Mouse (Mus musculus): ENCODE measurements at regions not wholly inside any gene's neighbourhood (a gene's known extent, or its start where the extent isn't known, plus 50 kb on each side); places are given as distances from the start of the nearest gene placed in this dataset.
A peak's percentile ranks its signal among the peaks of the same experiment; 100 is the strongest.

DNA sequence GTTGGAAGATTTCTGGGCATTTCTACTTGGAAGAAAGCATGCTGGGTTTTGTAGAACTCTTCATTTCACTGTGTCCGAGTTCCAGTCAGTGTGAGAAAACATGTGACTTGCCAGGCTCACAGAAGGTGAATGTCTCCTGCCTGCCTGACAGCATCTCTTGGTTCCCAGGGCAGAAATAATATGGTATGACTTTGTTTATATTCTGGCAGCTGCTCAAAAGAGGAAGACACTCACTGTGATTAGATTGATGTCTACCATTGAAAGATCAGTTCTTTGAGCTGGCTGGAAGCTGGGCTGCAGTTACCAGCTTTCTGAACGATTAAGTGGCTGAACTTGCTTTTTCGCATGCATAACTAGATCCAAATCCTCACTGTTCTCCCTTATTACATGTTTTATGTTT, 1199.4 kb downstream of the Slc22a22 start:
- peak overlapping the region; percentile 77 for H3K27ac ChIP-seq (replicated peaks)
- 20% methylated on average over 3 of the region's 3 CpGs for WGBS
- ATAC-seq (ENCODE audit: low read depth): peak; percentile 90

GRCm38 (mm10) chr15:56248731-56249130, 1228.7 kb downstream of the Slc22a22 start:
- 70% methylated on average over 1 of the region's 1 CpGs for WGBS
- Histone ChIP-seq H3K4me3 (no peak overlapping the region), H3K4me1 (replicated peaks) (no peaks in the 10 kb centered on the region), H3K9me3 (no peaks in the 10 kb centered on the region), H3K27me3 (no peaks in the 10 kb centered on the region), H3K36me3 (no peaks in the 10 kb centered on the region), H3K9ac (no peak overlapping the region), H3K27ac (replicated peaks) (no peak overlapping the region), H3K4me2 (no peak overlapping the region)
- no peak for ATAC-seq (ENCODE audit: low read depth)

More for the DNA sequence above, 1199.4 kb downstream of the Slc22a22 start:
- Histone ChIP-seq H3K4me2 (peak overlapping the region; percentile 15; the same call in 1 of the 2 replicates), H3K4me3 (no peak overlapping the region), H3K9ac (no peak overlapping the region), H3K9me3 (no peaks in the 10 kb centered on the region), H3K4me1 (replicated peaks) (peaks cover 19% of the 10 kb centered on the region), H3K27me3 (no peaks in the 10 kb centered on the region), H3K36me3 (no peaks in the 10 kb centered on the region)

- H3K9me3 ChIP-seq: no peaks in the 10 kb centered on the region
- H3K9ac ChIP-seq: no peak overlapping the region
- no peak overlapping the region for H3K27ac ChIP-seq (replicated peaks)
- no peaks in the 10 kb centered on the region for H3K36me3 ChIP-seq
- WGBS: 81% methylated on average over 8 of the region's 9 CpGs
- no peak overlapping the region for H3K4me2 ChIP-seq
- H3K4me3 ChIP-seq: no peak overlapping the region
- no peaks in the 10 kb centered on the region for H3K27me3 ChIP-seq
- ATAC-seq (ENCODE audit: low read depth): no peak
- H3K4me1 ChIP-seq (replicated peaks): no peaks in the 10 kb centered on the region
Observed at GRCm38 (mm10) chr15:56244004-56244735, 1233.3 kb downstream of the Slc22a22 start.

DNA sequence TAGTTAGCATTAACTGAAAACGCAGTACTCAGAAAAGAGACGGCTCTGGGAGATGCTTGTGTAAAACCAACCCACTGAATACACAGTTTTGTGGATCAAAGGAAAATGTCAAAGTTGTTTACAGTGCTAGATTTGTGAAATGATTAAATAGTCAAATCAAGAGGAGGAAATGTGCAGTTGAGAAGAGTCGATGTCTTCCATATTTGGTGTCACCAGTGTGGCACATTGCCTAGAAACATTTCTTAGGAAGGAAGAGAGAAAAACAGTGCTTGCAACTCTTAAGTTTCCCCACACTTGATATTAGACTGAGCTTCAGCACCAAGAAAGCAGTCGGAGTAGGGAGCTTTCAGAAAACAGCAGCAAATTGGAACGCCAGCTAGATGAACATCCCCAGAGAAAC, 1274.9 kb downstream of the Slc22a22 start:
- ATAC-seq (ENCODE audit: low read depth): no peak
- 0 out of 2 replicates have a peak, but pooled peaks cover 3% of the 10 kb centered on the region for H3K4me1 ChIP-seq (replicated peaks)
- H3K36me3 ChIP-seq: no peaks in the 10 kb centered on the region
- no peak overlapping the region for H3K27ac ChIP-seq (replicated peaks)
- H3K27me3 ChIP-seq: no peaks in the 10 kb centered on the region
- no peak overlapping the region for H3K9ac ChIP-seq
- H3K4me3 ChIP-seq: no peak overlapping the region
- H3K4me2 ChIP-seq: no peak overlapping the region
- H3K9me3 ChIP-seq: no peaks in the 10 kb centered on the region
- 91% methylated on average over 5 of the region's 5 CpGs for WGBS

- no peak for ATAC-seq (ENCODE audit: low read depth)
- Histone ChIP-seq H3K27me3 (no peaks in the 10 kb centered on the region), H3K36me3 (no peaks in the 10 kb centered on the region), H3K4me2 (no peak overlapping the region), H3K9ac (no peak overlapping the region), H3K9me3 (no peaks in the 10 kb centered on the region), H3K27ac (replicated peaks) (no peak overlapping the region), H3K4me1 (replicated peaks) (0 out of 2 replicates have a peak, but pooled peaks cover 5% of the 10 kb centered on the region), H3K4me3 (no peak overlapping the region)
- 52% methylated on average over 2 of the region's 2 CpGs for WGBS
Observed at GRCm38 (mm10) chr15:56199336-56199735, 1278.1 kb downstream of the Slc22a22 start.

GRCm38 (mm10) chr15:56197425-56198201, 1279.8 kb downstream of the Slc22a22 start:
- 0 out of 2 replicates have a peak, but pooled peaks cover 5% of the 10 kb centered on the region for H3K4me1 ChIP-seq (replicated peaks)
- no peak overlapping the region for H3K4me3 ChIP-seq
- H3K27ac ChIP-seq (replicated peaks): no peak overlapping the region
- H3K9ac ChIP-seq: no peak overlapping the region
- H3K27me3 ChIP-seq: no peaks in the 10 kb centered on the region
- no peaks in the 10 kb centered on the region for H3K36me3 ChIP-seq
- no peak for ATAC-seq (ENCODE audit: low read depth)
- WGBS: 74% methylated on average over 1 of the region's 1 CpGs
- H3K4me2 ChIP-seq: no peak overlapping the region
- no peaks in the 10 kb centered on the region for H3K9me3 ChIP-seq

DNA sequence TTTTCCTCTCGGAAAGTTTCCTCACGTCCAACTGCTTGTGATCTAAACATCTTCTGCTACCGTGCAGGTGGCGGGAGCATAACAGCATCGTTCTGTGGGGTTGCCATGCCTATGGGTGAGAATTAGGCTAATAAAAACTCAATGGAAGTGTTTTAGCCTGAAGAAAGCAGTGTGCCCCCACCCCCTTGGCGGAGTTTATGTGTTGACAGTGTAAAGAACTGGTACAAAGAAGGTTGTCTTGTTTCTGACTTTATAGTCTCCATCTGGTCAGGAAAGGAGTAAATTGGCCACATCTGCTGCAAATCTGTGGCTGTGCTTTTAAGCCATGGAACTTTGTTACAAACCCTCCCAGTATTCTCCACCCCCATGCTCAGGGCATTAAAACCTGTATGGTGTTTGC, 1311.2 kb downstream of the Slc22a22 start:
- Histone ChIP-seq H3K36me3 (no peaks in the 10 kb centered on the region), H3K9me3 (no peaks in the 10 kb centered on the region), H3K4me1 (replicated peaks) (peaks cover 16% of the 10 kb centered on the region; the same call in 1 of the 2 replicates), H3K9ac (no peak overlapping the region), H3K27ac (replicated peaks) (no peak overlapping the region), H3K4me3 (no peak overlapping the region), H3K27me3 (no peaks in the 10 kb centered on the region), H3K4me2 (no peak overlapping the region)
- no peak for ATAC-seq (ENCODE audit: low read depth)
- WGBS: 23% methylated on average over 6 of the region's 6 CpGs

DNA sequence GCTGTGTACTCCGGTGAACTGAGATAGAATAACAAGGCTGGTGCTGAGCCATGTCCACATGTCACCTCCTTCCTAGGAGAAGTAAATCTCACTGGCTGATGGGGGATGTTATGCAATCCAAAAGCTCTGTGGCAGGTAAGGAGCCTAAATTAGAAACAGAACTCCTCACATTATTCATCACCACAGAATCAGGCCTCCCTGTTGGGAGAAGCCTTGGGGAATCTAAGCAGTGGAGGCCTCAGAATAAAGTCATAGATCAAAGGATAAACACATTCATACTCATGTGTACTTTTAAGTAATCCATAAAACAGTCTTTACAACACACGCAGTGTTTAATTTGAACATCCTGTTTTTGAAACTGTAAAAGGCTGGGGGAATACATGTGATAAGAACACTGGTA, 1318.7 kb downstream of the Slc22a22 start:
- Histone ChIP-seq H3K9ac (no peak overlapping the region), H3K4me3 (no peak overlapping the region), H3K27ac (replicated peaks) (no peak overlapping the region), H3K27me3 (no peaks in the 10 kb centered on the region), H3K4me1 (replicated peaks) (no peaks in the 10 kb centered on the region), H3K4me2 (no peak overlapping the region), H3K36me3 (no peaks in the 10 kb centered on the region), H3K9me3 (0 out of 2 replicates have a peak, but pooled peaks cover 10% of the 10 kb centered on the region)
- no peak for ATAC-seq (ENCODE audit: low read depth)
- WGBS: 78% methylated on average over 2 of the region's 2 CpGs

- Histone ChIP-seq H3K9ac (no peak overlapping the region), H3K4me2 (no peak overlapping the region), H3K4me3 (no peak overlapping the region), H3K36me3 (no peaks in the 10 kb centered on the region), H3K9me3 (no peaks in the 10 kb centered on the region), H3K27me3 (no peaks in the 10 kb centered on the region), H3K27ac (replicated peaks) (no peak overlapping the region), H3K4me1 (replicated peaks) (no peaks in the 10 kb centered on the region)
- 91% methylated on average over 3 of the region's 3 CpGs for WGBS
- no peak for ATAC-seq (ENCODE audit: low read depth)
Observed at GRCm38 (mm10) chr15:56139451-56139850, 1338.0 kb downstream of the Slc22a22 start.

DNA sequence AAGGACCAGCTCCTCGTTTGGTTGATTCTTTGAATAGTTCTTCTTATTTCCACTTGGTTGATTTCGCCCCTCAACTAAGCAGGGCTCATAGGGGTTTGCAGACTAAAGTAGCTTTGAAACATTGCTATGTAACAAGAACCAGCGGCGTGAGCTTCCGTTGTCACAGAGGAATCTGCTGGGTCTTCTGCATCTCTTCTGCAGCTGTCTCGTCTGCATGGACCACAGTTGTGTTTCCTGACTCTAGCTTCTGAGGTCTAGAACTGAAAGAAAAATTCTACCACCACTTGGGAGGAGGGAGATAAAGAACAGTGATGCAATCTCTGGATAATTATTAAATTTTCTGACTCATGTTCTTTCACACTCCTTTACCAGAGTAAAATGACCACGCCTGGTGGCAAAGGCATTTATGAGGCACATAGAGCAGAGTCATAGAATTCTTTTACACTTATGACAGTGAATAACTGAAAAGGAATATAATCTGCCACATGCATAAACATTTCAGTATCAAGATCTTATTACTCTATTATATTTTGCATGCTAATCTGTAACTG, 1340.9 kb downstream of the Slc22a22 start:
- no peak overlapping the region for H3K27ac ChIP-seq (replicated peaks)
- 78% methylated on average over 7 of the region's 7 CpGs for WGBS

GRCm38 (mm10) chr15:56128029-56128428, 1349.4 kb downstream of the Slc22a22 start:
- Histone ChIP-seq H3K4me1 (replicated peaks) (no peaks in the 10 kb centered on the region), H3K36me3 (no peaks in the 10 kb centered on the region), H3K9me3 (no peaks in the 10 kb centered on the region), H3K9ac (no peak overlapping the region), H3K27ac (replicated peaks) (no peak overlapping the region), H3K4me3 (no peak overlapping the region), H3K4me2 (no peak overlapping the region), H3K27me3 (no peaks in the 10 kb centered on the region)
- WGBS: 80% methylated on average over 1 of the region's 1 CpGs
- ATAC-seq (ENCODE audit: low read depth): no peak

More for the DNA sequence above, 1340.9 kb downstream of the Slc22a22 start:
- H3K4me3 ChIP-seq: no peak overlapping the region
- no peak for ATAC-seq (ENCODE audit: low read depth)
- no peaks in the 10 kb centered on the region for H3K4me1 ChIP-seq (replicated peaks)
- no peak overlapping the region for H3K9ac ChIP-seq
- H3K9me3 ChIP-seq: no peaks in the 10 kb centered on the region
- no peaks in the 10 kb centered on the region for H3K27me3 ChIP-seq
- no peak overlapping the region for H3K4me2 ChIP-seq
- no peaks in the 10 kb centered on the region for H3K36me3 ChIP-seq

DNA sequence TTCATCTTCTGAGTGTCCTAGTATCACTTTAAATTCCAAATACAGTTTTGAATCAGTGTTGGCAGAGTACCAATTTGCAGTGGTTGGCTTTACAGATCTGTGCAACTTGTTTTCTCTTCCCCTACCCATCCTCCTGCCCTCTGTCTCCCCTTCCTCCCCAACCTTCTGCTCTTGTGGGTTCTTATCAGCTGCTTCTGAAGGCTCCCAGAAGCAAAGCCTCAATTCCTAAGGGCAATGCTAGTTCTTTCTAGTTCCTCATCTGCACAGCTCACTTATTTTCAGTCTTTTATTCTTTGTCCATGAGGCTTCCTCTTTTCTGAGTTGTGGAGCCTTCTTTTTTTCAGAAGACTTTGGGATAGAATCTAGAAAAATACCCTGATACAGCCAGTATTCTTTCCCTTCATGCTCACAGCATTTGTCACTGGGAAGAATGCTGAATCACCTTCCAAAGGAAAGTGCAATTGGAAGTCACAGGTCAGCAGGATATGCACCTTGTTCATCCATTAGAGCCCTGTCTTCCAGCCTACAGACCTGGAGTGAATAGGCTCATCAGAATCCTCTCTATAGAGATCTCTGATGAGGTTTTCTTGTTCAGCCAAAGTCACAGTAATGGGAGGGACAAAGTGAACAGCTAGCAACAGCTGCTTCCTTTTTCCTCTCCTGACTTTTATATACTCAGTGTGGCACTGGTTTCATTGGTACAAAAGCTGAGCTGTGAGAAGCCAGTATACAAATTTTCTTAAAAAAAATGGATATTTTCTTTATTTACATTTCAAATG, 1357.9 kb downstream of the Slc22a22 start:
- H3K27me3 ChIP-seq: no peaks in the 10 kb centered on the region
- no peaks in the 10 kb centered on the region for H3K36me3 ChIP-seq
- ATAC-seq (ENCODE audit: low read depth): no peak
- no peaks in the 10 kb centered on the region for H3K9me3 ChIP-seq
- no peak overlapping the region for H3K4me2 ChIP-seq
- H3K4me3 ChIP-seq: no peak overlapping the region
- H3K27ac ChIP-seq (replicated peaks): no peak overlapping the region
- no peaks in the 10 kb centered on the region for H3K4me1 ChIP-seq (replicated peaks)
- H3K9ac ChIP-seq: no peak overlapping the region
